Mouse (Mus musculus) liver (tissue): ENCODE measurements around the gene Ift81.

Experiments
- DNase-seq: peaks from one replicate; pipeline ENCODE4 v3.0.0-alpha.2; 2020; ENCODE audit warnings: mixed read lengths

Gene Ift81

GRCm38 (mm10) chr5:122543392-122543791 lies 70.9 kb downstream of the Ift81 start:
- DNase-seq = no peak

- no peak for DNase-seq
These were observed 72.4 kb downstream of the Ift81 start for GRCm38 (mm10) chr5:122541871-122542270.

GRCm38 (mm10) chr5:122538077-122538476 lies 76.2 kb downstream of the Ift81 start:
- DNase-seq = no peak

GRCm38 (mm10) chr5:122537654-122538053 lies 76.7 kb downstream of the Ift81 start:
- no peak for DNase-seq

- DNase-seq = no peak
These were observed 80.4 kb downstream of the Ift81 start for GRCm38 (mm10) chr5:122533884-122534283.

- no peak for DNase-seq
These were observed 84.3 kb downstream of the Ift81 start for GRCm38 (mm10) chr5:122529913-122530604.

GRCm38 (mm10) chr5:122529316-122529715 lies 85.0 kb downstream of the Ift81 start:
- DNase-seq = no peak

GRCm38 (mm10) chr5:122528591-122528990 lies 85.7 kb downstream of the Ift81 start:
- no peak for DNase-seq

GRCm38 (mm10) chr5:122527761-122528160 lies 86.6 kb downstream of the Ift81 start:
- DNase-seq = no peak

- DNase-seq = no peak
These were observed 87.2 kb downstream of the Ift81 start for GRCm38 (mm10) chr5:122526878-122527730.

- DNase-seq = no peak
These were observed 87.9 kb downstream of the Ift81 start for GRCm38 (mm10) chr5:122526405-122526804.

GRCm38 (mm10) chr5:122525238-122525931 lies 88.9 kb downstream of the Ift81 start:
- DNase-seq = no peak

- no peak for DNase-seq
These were observed 89.5 kb downstream of the Ift81 start for GRCm38 (mm10) chr5:122524854-122525237.

GRCm38 (mm10) chr5:122524244-122524643 lies 90.1 kb downstream of the Ift81 start:
- DNase-seq = no peak

- DNase-seq = no peak
These were observed 93.2 kb downstream of the Ift81 start for GRCm38 (mm10) chr5:122521130-122521473.

- DNase-seq = no peak
These were observed 93.8 kb downstream of the Ift81 start for GRCm38 (mm10) chr5:122520254-122521129.

- no peak for DNase-seq
These were observed 95.2 kb downstream of the Ift81 start for GRCm38 (mm10) chr5:122519043-122519660.

GRCm38 (mm10) chr5:122518247-122518646 lies 96.1 kb downstream of the Ift81 start:
- DNase-seq = no peak

- DNase-seq = no peak
These were observed 97.4 kb downstream of the Ift81 start for GRCm38 (mm10) chr5:122516901-122517300.

- DNase-seq = no peak
These were observed 98.1 kb downstream of the Ift81 start for GRCm38 (mm10) chr5:122516029-122516730.

GRCm38 (mm10) chr5:122514127-122514521 lies 100.2 kb downstream of the Ift81 start:
- no peak for DNase-seq
